Mouse (Mus musculus) kidney, embryonic 14.5 days (tissue): ENCODE data around the gene Pcgf5. TPM values are rescaled to one million over a fixed set of nuclear protein-coding genes. Genes with fewer than 3 reads are reported as not detected.

Experiments used
- ATAC-seq: fragments of 200-750 bp; cut with Nextera tagmentation; 2 replicates; pipeline ENCODE4 v1.8.0; 2017; ENCODE audit warnings: moderate number of reproducible peaks, mild to moderate bottlenecking, moderate TSS enrichment, moderate library complexity; ENCODE audit not compliant: low FRiP score, low TSS enrichment
- H3K27ac ChIP-seq: fragments of 300-500 bp; sonication (generic); 2 replicates; pipeline ENCODE4 v1.5.1; 2014; ENCODE audit warnings: low read depth, mild to moderate bottlenecking, low read length, moderate library complexity, mixed read lengths
- H3K27me3 ChIP-seq: fragments of 300-500 bp; sonication (generic); 2 replicates; pipeline ENCODE4 v1.6.1; 2014; ENCODE audit warnings: mild to moderate bottlenecking, low read length; ENCODE audit not compliant: control insufficient read depth, insufficient read depth
- H3K36me3 ChIP-seq: fragments of 300-500 bp; sonication (generic); 2 replicates; pipeline ENCODE4 v1.6.1; 2014; ENCODE audit warnings: low read length, mixed read lengths; ENCODE audit not compliant: control insufficient read depth, insufficient read depth
- H3K4me1 ChIP-seq: fragments of 300-500 bp; sonication (generic); 2 replicates; pipeline ENCODE4 v1.6.1; 2014; ENCODE audit warnings: low read length, mixed read lengths; ENCODE audit not compliant: control insufficient read depth, insufficient read depth
- H3K4me2 ChIP-seq: fragments of 300-500 bp; sonication (generic); replicated peaks from 2 replicates; pipeline ENCODE4 v1.6.1; 2014; ENCODE audit warnings: low read depth, mild to moderate bottlenecking, low read length
- H3K4me3 ChIP-seq: fragments of 300-500 bp; sonication (generic); 2 replicates; pipeline ENCODE4 v1.5.1; 2014; ENCODE audit warnings: mild to moderate bottlenecking, low read length
- H3K9ac ChIP-seq: fragments of 300-500 bp; sonication (generic); 2 replicates; pipeline ENCODE4 v1.6.1; 2014; ENCODE audit warnings: low read depth, mild to moderate bottlenecking, low read length, moderate library complexity
- H3K9me3 ChIP-seq: fragments of 300-500 bp; sonication (generic); 2 replicates; pipeline ENCODE4 v1.6.1; 2016; ENCODE audit warnings: low read length; ENCODE audit not compliant: control insufficient read depth
- WGBS: fragments of 180-500 bp; shearing (Covaris S2); extraction: QIAGEN DNeasy Blood & Tissue Kit; methylation state at CpG from one replicate; pipeline ENCODE4 v1.1.7; 2014; 5-methylcytosine and 5-hydroxymethylcytosine counted together
- polyA plus RNA-seq: library from polyadenylated mRNA; unstranded; fragments of >200 nt; fragmentation: Nextera tagmentation; extraction: Ambion mirVana; gene quantifications from 2 replicates; pipeline ENCODE4 v1.2.1, GENCODE M21; 2014

Gene Pcgf5
- polyA plus RNA-seq, 1 experiment from 2014 or later = 6.8 TPM

DNA sequence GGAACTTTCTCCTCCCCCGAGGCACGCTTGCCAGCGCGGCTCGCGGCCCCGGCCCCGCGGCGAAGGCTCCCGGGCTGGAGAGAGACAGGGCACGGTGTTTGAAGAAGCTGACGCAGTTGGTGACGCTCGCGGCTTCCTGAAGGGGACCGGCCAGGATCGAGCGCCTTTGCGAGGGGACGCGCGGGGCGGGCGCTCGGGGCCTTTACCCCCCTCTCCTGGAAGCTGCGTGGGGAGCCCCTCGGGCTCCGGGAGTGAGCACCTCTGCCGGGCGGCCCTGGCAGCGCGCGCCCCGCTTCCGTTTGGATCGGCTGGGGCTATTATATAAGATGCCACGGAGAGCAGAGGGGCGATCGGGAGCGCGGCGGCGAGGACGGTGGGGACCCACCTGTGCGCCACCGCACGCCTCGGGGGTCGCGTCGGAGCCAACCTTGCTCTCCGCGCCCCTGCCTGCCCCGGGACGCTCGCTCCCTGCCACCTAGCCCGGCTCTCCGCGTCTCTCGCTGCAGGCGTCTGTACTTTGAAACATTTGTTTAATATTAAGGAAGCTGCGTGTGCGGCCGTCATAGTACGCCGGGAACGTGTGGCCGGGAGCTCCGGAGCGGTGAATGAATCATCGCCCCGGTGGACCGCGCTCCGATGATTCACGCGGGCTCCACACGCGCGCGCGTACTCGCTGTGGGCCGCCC is 835 bp downstream of the Pcgf5 start:
- Histone ChIP-seq H3K4me1 (no peaks in the 10 kb centered on the region), H3K9me3 (no peaks in the 10 kb centered on the region), H3K9ac (peak overlapping the region; percentile 53), H3K4me3 (peak overlapping the region; percentile 73), H3K27me3 (peaks cover 52% of the 10 kb centered on the region), H3K4me2 (peak overlapping the region; percentile 100), H3K36me3 (no peaks in the 10 kb centered on the region), H3K27ac (no peak overlapping the region)
- ATAC-seq = peak; percentile 73
- WGBS = under 1% methylated on average over 69 of the region's 85 CpGs

DNA sequence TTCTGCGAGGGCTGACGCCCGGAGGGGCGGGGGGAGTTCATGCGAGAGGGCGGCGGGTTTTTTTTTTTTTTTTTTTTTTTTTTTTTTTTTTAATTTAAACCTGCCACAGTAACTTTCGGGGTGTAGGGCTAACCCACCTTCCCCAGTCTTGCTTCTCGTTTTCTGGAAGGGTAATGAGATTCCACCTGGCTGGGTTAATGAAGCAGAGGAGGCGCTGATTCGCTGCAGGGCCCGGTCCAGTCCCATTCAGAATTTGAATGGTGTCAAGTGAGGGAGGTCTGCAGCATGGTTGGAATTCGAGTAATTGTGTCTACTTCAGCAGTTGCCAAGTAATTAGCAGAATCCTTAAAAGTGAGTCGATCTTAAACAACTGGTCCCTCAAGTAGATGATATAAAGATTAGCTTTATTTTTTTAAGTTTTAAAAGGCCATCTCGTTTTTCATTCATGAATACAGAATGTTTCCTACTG is 1.4 kb downstream of the Pcgf5 start:
- Histone ChIP-seq H3K4me1 (no peaks in the 10 kb centered on the region), H3K4me2 (peak overlapping the region; percentile 100), H3K27ac (no peak overlapping the region), H3K4me3 (peak overlapping the region; percentile 73), H3K36me3 (no peaks in the 10 kb centered on the region), H3K27me3 (peaks cover 52% of the 10 kb centered on the region), H3K9me3 (no peaks in the 10 kb centered on the region), H3K9ac (peak overlapping the region; percentile 53; the same call in 1 of the 2 replicates)
- ATAC-seq = 0 out of 2 replicates have a peak, but pooled peaks have one; percentile 22
- WGBS = 4% methylated on average over 12 of the region's 15 CpGs

DNA sequence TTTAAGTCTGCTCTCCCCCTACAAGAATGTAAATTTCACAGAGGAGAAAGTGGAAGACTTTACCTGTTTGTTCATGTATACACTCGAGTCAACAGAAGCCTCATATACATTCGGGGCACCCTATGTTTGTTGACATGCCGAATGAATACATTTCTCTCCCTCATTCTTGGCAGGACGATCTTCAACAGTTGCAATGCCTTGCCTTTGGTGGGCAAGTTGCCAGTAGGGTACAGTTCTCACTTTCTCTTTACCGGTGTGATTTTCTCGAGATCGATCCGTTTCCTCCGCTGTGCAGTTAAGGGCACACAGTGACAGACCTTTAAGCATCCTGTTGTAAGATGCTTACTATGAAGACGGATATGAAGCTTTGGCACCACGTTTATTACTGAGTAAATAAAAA is 2.1 kb downstream of the Pcgf5 start:
- Histone ChIP-seq H3K9ac (no peak overlapping the region), H3K9me3 (no peaks in the 10 kb centered on the region), H3K36me3 (no peaks in the 10 kb centered on the region), H3K4me2 (no peak overlapping the region), H3K4me1 (no peaks in the 10 kb centered on the region), H3K4me3 (no peak overlapping the region), H3K27ac (no peak overlapping the region), H3K27me3 (peaks cover 48% of the 10 kb centered on the region)
- WGBS = 82% methylated on average over 11 of the region's 11 CpGs
- no peak for ATAC-seq

DNA sequence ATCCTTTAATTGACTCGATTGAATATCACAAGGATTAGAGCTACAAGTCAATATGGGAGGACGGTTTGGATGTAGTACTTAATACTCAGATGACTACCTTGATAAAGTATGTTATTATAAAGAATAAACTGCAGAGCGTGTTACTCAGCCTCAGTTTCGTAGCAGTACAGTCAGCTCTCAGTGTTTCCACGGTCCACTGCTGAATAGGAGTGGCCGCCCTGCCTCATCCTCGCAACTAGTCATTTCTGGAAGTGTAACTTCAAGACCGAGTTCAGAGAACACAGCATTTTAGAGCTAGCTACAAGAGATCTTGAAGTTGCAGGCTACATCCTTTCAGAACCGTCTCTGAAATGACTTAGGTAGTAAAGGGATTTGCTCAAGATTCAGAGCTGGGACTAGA is 2.8 kb downstream of the Pcgf5 start:
- H3K9ac ChIP-seq = no peak overlapping the region
- H3K36me3 ChIP-seq = no peaks in the 10 kb centered on the region
- H3K4me1 ChIP-seq = no peaks in the 10 kb centered on the region
- WGBS = 92% methylated on average over 9 of the region's 9 CpGs
- no peaks in the 10 kb centered on the region for H3K9me3 ChIP-seq
- no peak overlapping the region for H3K4me2 ChIP-seq
- no peak overlapping the region for H3K4me3 ChIP-seq
- H3K27ac ChIP-seq = no peak overlapping the region
- ATAC-seq = no peak
- H3K27me3 ChIP-seq = peaks cover 44% of the 10 kb centered on the region

DNA sequence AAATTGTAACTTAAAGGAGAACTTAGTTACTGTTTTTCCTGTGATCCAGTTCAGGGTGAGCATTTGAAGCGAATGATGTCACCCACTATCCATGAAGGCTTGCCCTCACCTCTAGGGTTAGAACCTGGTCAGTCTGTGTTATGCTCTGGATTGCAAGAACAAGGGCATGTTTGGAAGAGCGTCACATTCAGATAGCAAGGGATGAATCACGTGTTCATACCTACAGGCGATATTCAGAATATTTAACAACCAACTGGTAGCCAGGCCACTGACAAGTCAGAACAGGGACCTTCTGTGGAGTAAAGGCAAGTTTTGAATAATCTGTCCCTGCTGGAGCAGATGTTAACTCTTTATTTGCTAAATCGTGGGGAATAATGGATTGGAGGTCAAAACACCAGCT is 14.4 kb downstream of the Pcgf5 start:
- Histone ChIP-seq H3K27ac (no peak overlapping the region), H3K4me3 (no peak overlapping the region), H3K9me3 (no peaks in the 10 kb centered on the region), H3K4me1 (no peaks in the 10 kb centered on the region), H3K4me2 (no peak overlapping the region), H3K36me3 (no peaks in the 10 kb centered on the region), H3K9ac (no peak overlapping the region), H3K27me3 (no peaks in the 10 kb centered on the region)
- no peak for ATAC-seq
- 90% methylated on average over 5 of the region's 5 CpGs for WGBS

DNA sequence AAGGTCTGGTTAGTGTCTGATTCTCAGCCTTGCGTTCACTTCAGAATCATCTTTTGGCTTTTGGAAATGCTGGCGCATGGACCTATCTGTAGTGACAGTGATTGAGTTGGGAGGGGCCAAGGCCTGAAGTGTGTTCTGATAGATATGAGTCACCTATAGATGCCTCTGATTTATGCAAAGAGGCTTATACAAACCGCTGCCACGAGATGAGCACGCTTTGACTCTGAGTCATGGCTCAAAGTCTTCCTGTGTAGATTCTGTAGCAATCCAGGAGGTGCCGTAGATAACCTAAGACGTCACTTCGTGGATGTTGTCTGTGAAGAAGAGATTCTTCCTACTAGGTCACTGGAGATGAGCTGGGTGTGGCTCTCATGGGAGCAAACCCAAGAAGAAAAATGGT is 16.6 kb downstream of the Pcgf5 start:
- Histone ChIP-seq H3K27me3 (no peaks in the 10 kb centered on the region), H3K9ac (no peak overlapping the region), H3K4me3 (no peak overlapping the region), H3K4me1 (no peaks in the 10 kb centered on the region), H3K9me3 (no peaks in the 10 kb centered on the region), H3K36me3 (no peaks in the 10 kb centered on the region), H3K4me2 (no peak overlapping the region), H3K27ac (no peak overlapping the region)
- ATAC-seq = no peak
- WGBS = 90% methylated on average over 8 of the region's 8 CpGs

DNA sequence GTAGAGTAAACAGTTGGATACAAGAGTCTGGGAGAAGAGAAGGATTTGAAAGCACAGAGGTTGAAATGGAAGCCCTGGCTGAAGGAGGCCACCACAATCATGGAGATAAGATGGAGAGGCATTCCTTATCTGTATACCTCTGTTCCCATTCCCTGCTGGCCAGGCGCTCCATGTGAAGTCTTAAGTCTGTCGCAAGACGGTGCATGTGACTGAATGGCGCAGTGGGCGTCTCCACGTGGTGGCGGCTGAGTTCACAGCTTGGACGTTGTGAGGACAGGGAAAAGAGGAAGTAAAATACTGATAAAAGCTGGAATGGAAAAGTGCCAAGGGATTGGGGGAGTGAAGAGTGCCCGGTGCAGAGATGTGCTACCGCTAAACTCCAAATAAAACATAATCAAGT is 23.4 kb downstream of the Pcgf5 start:
- Histone ChIP-seq H3K27me3 (no peaks in the 10 kb centered on the region), H3K27ac (no peak overlapping the region), H3K4me1 (no peaks in the 10 kb centered on the region), H3K4me2 (no peak overlapping the region), H3K4me3 (no peak overlapping the region), H3K9ac (no peak overlapping the region), H3K36me3 (no peaks in the 10 kb centered on the region), H3K9me3 (no peaks in the 10 kb centered on the region)
- ATAC-seq = no peak
- WGBS = 84% methylated on average over 10 of the region's 10 CpGs

DNA sequence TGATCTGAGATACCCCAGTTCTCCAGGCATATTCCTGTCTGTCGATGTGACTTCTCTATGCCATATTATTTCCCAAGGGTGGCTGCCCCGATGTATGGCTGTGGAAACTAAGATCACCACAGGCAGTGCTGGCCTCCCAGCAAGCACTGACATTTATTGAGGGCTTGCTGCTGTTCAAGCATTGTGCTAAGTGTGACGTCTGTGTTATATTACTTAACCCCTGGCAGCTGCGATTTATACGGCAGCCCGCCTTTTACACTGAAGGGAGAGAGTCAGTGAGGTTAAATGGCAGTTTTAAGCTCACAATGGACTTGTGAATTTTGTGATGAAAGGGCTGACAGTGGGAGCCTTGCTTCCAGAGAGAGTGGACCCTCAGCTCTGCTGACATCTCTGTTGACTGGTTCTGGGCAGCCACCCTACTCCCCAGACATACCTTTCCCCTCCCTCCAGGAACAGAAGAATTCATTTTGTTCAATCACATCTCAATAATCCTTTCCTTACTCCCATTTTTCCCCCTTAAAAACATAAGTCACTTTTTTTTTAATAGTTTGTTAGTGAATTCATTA is 25.0 kb downstream of the Pcgf5 start:
- no peak overlapping the region for H3K9ac ChIP-seq
- no peak overlapping the region for H3K4me3 ChIP-seq
- no peak overlapping the region for H3K4me2 ChIP-seq
- no peaks in the 10 kb centered on the region for H3K27me3 ChIP-seq
- no peak overlapping the region for H3K27ac ChIP-seq
- WGBS = 32% methylated on average over 6 of the region's 6 CpGs
- ATAC-seq = no peak
- H3K9me3 ChIP-seq = no peaks in the 10 kb centered on the region
- H3K4me1 ChIP-seq = no peaks in the 10 kb centered on the region
- H3K36me3 ChIP-seq = no peaks in the 10 kb centered on the region

DNA sequence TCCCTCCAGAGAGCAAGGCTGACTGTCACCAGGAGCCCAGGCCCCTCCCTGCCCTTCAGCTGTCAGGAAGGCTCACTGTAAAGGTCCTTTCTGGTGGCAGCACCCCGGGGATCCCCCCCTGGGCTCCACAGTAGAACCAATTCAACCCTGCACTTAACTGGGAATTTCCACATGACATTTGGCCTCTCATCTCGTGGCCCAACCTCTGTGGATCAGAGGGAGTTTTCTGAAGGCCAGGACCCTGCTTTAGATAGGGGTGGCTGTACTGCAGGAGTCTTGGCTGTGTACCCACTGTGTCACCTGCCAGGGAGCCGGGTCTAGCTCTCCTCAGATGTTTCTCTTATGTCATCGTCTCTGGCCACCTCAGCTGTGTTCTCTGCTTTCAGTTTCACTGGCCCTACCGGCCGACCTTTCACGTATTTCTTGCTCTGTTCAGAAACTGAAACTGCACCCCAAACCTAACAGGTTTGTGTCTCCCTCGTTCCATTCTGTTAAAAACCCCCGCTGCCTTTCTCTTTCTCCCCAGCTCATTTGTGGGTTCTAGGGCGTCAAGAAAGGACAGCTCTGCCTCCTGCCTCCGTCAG is 27.2 kb downstream of the Pcgf5 start:
- no peak for ATAC-seq
- Histone ChIP-seq H3K27ac (no peak overlapping the region), H3K27me3 (no peaks in the 10 kb centered on the region), H3K4me2 (no peak overlapping the region), H3K9me3 (no peaks in the 10 kb centered on the region), H3K4me3 (no peak overlapping the region), H3K4me1 (no peaks in the 10 kb centered on the region), H3K9ac (no peak overlapping the region), H3K36me3 (no peaks in the 10 kb centered on the region)
- 80% methylated on average over 11 of the region's 11 CpGs for WGBS
